32 mouse cellular contexts compared by ENCODE assay signal in the genomic region with DNA sequence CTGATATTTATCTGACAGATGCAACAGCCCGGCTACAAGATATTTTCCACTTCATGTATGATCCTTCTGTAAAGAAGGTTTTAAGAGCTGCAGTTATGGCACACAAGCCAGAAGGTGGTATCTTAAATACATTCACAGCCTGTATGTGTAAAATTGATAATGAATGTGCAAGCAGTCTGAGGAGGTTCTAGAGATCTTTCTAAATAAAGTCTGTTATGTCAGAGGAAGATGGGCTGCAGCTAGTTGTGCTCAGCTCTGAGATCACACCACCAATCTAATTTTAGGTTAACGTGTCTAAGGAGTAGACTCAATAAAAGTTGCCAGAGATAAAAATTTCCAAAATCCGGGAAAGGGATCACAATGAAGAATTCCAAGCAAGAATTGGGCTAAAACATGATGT.
DNase-seq lines count a peak whose midpoint lies in the region; ATAC-seq lines count a peak whose summit lies in the region.
"Had no signal": no experiment of that assay in that cellular context is flagged by ENCODE, and none has a peak within 500 bp of the region (broad histone marks: within the 10 kb centered on the region; RNA-seq: fewer than 3 reads in every experiment).

No protein-coding gene starts in this region.

- no peak overlapping the region for H3K4me3 ChIP-seq in forebrain, embryonic 14.5 days (ENCODE audit: low read depth, low read length)
- H3K4me3 ChIP-seq in forebrain, embryonic 10.5 days, result no peak overlapping the region
- H3K4me3 ChIP-seq: embryonic facial prominence, embryonic 10.5 days; embryonic facial prominence, embryonic 13.5 days; erythroblast, embryonic 14.5 days; heart, embryonic 12.5 days; heart, embryonic 15.5 days; hindbrain, embryonic 10.5 days; hindbrain, embryonic 13.5 days; intestine, embryonic 15.5 days had no signal

- intact Hi-C loops in left cerebral cortex, postnatal 25 days (cut with DNase I), result no loop called here
- intact Hi-C loops in left cerebral cortex, postnatal 36 days (cut with DNase I), result no loop called here

- no peak overlapping the region for H3K4me2 ChIP-seq in forebrain, embryonic 14.5 days (ENCODE audit: low read length)
- H3K4me2 ChIP-seq: embryonic facial prominence, embryonic 13.5 days; heart, embryonic 12.5 days; heart, embryonic 15.5 days; hindbrain, embryonic 13.5 days; intestine, embryonic 15.5 days had no signal

- no peaks in the 10 kb centered on the region for H3K27me3 ChIP-seq in forebrain, embryonic 14.5 days (replicated peaks; ENCODE audit: control insufficient read depth, insufficient read depth, low read length)
- H3K27me3 ChIP-seq in forebrain, embryonic 10.5 days (ENCODE audit: poor library complexity, severe bottlenecking), result no peaks in the 10 kb centered on the region
- H3K27me3 ChIP-seq: CH12.LX; embryonic facial prominence, embryonic 13.5 days; heart, embryonic 12.5 days; heart, embryonic 15.5 days; hindbrain, embryonic 13.5 days; intestine, embryonic 15.5 days; Patski had no signal

- WGBS in forebrain, embryonic 14.5 days, result 79% methylated on average over 3 of the region's 3 CpGs
- 91% methylated on average over 3 of the region's 3 CpGs for WGBS in forebrain, embryonic 10.5 days

- no peaks in the 10 kb centered on the region for H3K4me1 ChIP-seq in forebrain, embryonic 14.5 days (ENCODE audit: control insufficient read depth, insufficient read depth, low read length)
- no peaks in the 10 kb centered on the region for H3K4me1 ChIP-seq in forebrain, embryonic 10.5 days
- H3K4me1 ChIP-seq: embryonic facial prominence, embryonic 13.5 days; heart, embryonic 12.5 days; heart, embryonic 15.5 days; hindbrain, embryonic 10.5 days; hindbrain, embryonic 13.5 days; intestine, embryonic 15.5 days had no signal

- no peak overlapping the region for H3K27ac ChIP-seq in forebrain, embryonic 14.5 days (ENCODE audit: low read depth, low read length)
- H3K27ac ChIP-seq in forebrain, embryonic 10.5 days, result no peak overlapping the region
- H3K27ac ChIP-seq: embryonic facial prominence, embryonic 10.5 days; embryonic facial prominence, embryonic 13.5 days; heart, embryonic 15.5 days; hindbrain, embryonic 10.5 days; hindbrain, embryonic 13.5 days; intestine, embryonic 15.5 days had no signal

- ATAC-seq in forebrain, embryonic 14.5 days, result peak; percentile 32; the same call in 1 of the 2 replicates
- peak; percentile 98 for ATAC-seq in frontal cortex, adult (ENCODE audit: low TSS enrichment)
- ATAC-seq: hindbrain, embryonic 16.5 days; intestine, embryonic 15.5 days; Patski had no signal

- H3K36me3 ChIP-seq in forebrain, embryonic 14.5 days (ENCODE audit: control insufficient read depth, insufficient read depth, low read length), result no peaks in the 10 kb centered on the region
- no peaks in the 10 kb centered on the region for H3K36me3 ChIP-seq in forebrain, embryonic 10.5 days (replicated peaks)
- H3K36me3 ChIP-seq: embryonic facial prominence, embryonic 10.5 days; embryonic facial prominence, embryonic 13.5 days; G1E; heart, embryonic 12.5 days; heart, embryonic 15.5 days; hindbrain, embryonic 10.5 days; hindbrain, embryonic 13.5 days; intestine, embryonic 15.5 days had no signal

- peak; percentile 33 for DNase-seq in forebrain, embryonic 14.5 days (ENCODE audit: low spot score)
- DNase-seq in forebrain, embryonic 10.5 days (ENCODE audit: extremely low spot score, low spot score), result no peak
- DNase-seq in frontal cortex, postnatal 14 days (ENCODE audit: low spot score in 2 of 2), result no peak
- DNase-seq in left cerebral cortex, postnatal 25 days (ENCODE audit: low spot score in 2 of 2), result peak; percentile 7 to 70
- DNase-seq in left cerebral cortex, postnatal 36 days (ENCODE audit: low spot score in 2 of 2), result no peak
- no peak for DNase-seq in cerebellum, adult 9-11 months
- DNase-seq: adrenal gland, postnatal 10 days; adrenal gland, postnatal 36 days; B cell, adult 2 months; cerebellum, adult 11 months; cerebellum, adult 2 months; cerebellum, postnatal 10 days; cerebellum, postnatal 36 days; embryo, embryonic 11 days; gastrocnemius, postnatal 25 days; heart, adult 18-20 months; heart, postnatal 10 days; heart, postnatal 36 days; kidney, adult 11 months had no signal

- H3K9ac ChIP-seq in forebrain, embryonic 14.5 days (ENCODE audit: low read length), result no peak overlapping the region
- H3K9ac ChIP-seq: embryonic facial prominence, embryonic 13.5 days; heart, embryonic 12.5 days; heart, embryonic 15.5 days; hindbrain, embryonic 13.5 days; intestine, embryonic 15.5 days had no signal

- no peaks in the 10 kb centered on the region for H3K9me3 ChIP-seq in forebrain, embryonic 14.5 days (replicated peaks; ENCODE audit: control insufficient read depth, low read length)
- no peaks in the 10 kb centered on the region for H3K9me3 ChIP-seq in forebrain, embryonic 10.5 days
- H3K9me3 ChIP-seq: embryonic facial prominence, embryonic 10.5 days; embryonic facial prominence, embryonic 13.5 days; G1E; heart, embryonic 12.5 days; heart, embryonic 15.5 days; hindbrain, embryonic 10.5 days; intestine, embryonic 15.5 days had no signal

Comparison
In these comparisons a context has a peak if more than half of its experiments do, and no peak if none do; other contexts are left out.
1. DNase-seq: peak in forebrain, embryonic 14.5 days (single experiment) and left cerebral cortex, postnatal 25 days (2 of 2); none in forebrain, embryonic 10.5 days (single experiment), frontal cortex, postnatal 14 days (0 of 2), left cerebral cortex, postnatal 36 days (0 of 2) and cerebellum, adult 9-11 months (single experiment).